Mouse (Mus musculus) erythroblast, embryonic 14.5 days (primary cell): Measurements from ENCODE around the gene Ctnnd2.

ENCODE experiments used
- GATA1 ChIP-seq: IDR thresholded peaks from 2 replicates; pipeline ENCODE4 v1.6.1; 2012; ENCODE audit warnings: low read length, inconsistent platforms, mixed read lengths
- TAL1 ChIP-seq: IDR thresholded peaks from 3 replicates; pipeline ENCODE4 v1.6.1; 2012; ENCODE audit warnings: low read length, inconsistent platforms, mixed read lengths

GRCm38 (mm10) chr15:30463471-30464047, 291.2 kb downstream of the Ctnnd2 start:
- TF ChIP-seq GATA1 (no peak), TAL1 (no peak)
